Mouse (Mus musculus) hindbrain, embryonic 11.5 days (tissue): ENCODE measurements around the gene Cntn2. TPM values are rescaled to one million over a fixed set of nuclear protein-coding genes. Genes with fewer than 3 reads are reported as not detected.
A peak's percentile ranks its signal among the peaks of the same experiment; 100 is the strongest.
"Not testable (repeated sequence)": the region's sequence is repeated elsewhere in the genome, so short reads cannot be mapped to it uniquely, and the experiment has no call there.

Experiments used
- ATAC-seq: fragments of 200-750 bp; cut with Nextera tagmentation; 2 replicates; pipeline ENCODE4 v1.8.0; 2017; ENCODE audit warnings: mild to moderate bottlenecking, moderate TSS enrichment, moderate library complexity; ENCODE audit not compliant: low FRiP score
- DNase-seq: peaks from one replicate; pipeline ENCODE4 v3.0.0-alpha.2; 2015; ENCODE audit warnings: low spot score
- H3K27ac ChIP-seq: fragments of 300-500 bp; sonication (generic); 2 replicates; pipeline ENCODE4 v1.5.1; 2014; ENCODE audit warnings: mild to moderate bottlenecking, low read depth, low read length
- H3K27me3 ChIP-seq: fragments of 300-500 bp; sonication (generic); 2 replicates; pipeline ENCODE4 v1.6.1; 2014; ENCODE audit warnings: mild to moderate bottlenecking, low read length, moderate library complexity, mixed read lengths; ENCODE audit not compliant: control insufficient read depth, insufficient read depth
- H3K36me3 ChIP-seq: fragments of 300-500 bp; sonication (generic); 2 replicates; pipeline ENCODE4 v1.6.1; 2014; ENCODE audit warnings: mild to moderate bottlenecking, low read length, moderate library complexity, mixed read lengths; ENCODE audit not compliant: control insufficient read depth, insufficient read depth
- H3K4me1 ChIP-seq: fragments of 300-500 bp; sonication (generic); replicated peaks from 2 replicates; pipeline ENCODE4 v1.6.1; 2014; ENCODE audit warnings: low read length, mixed read lengths; ENCODE audit not compliant: control insufficient read depth, insufficient read depth
- H3K4me2 ChIP-seq: fragments of 300-500 bp; sonication (generic); replicated peaks from 2 replicates; pipeline ENCODE4 v1.6.1; 2014; ENCODE audit warnings: mild to moderate bottlenecking, low read depth, low read length
- H3K4me3 ChIP-seq: fragments of 300-500 bp; sonication (generic); 2 replicates; pipeline ENCODE4 v1.5.1; 2014; ENCODE audit warnings: low read depth, low read length
- H3K9ac ChIP-seq: fragments of 300-500 bp; sonication (generic); 2 replicates; pipeline ENCODE4 v1.6.1; 2014; ENCODE audit warnings: low read depth, low read length
- H3K9me3 ChIP-seq: fragments of 300-500 bp; sonication (generic); 2 replicates; pipeline ENCODE4 v1.6.1; 2016; ENCODE audit warnings: low read length; ENCODE audit not compliant: control insufficient read depth
- WGBS: fragments of 180-500 bp; shearing (Covaris S2); extraction: QIAGEN DNeasy Blood & Tissue Kit; methylation state at CpG from one replicate; pipeline ENCODE4 v1.1.7; 2014; 5-methylcytosine and 5-hydroxymethylcytosine counted together
- polyA plus RNA-seq: library from polyadenylated mRNA; unstranded; fragments of >200 nt; fragmentation: Nextera tagmentation; extraction: Ambion mirVana; gene quantifications from 2 replicates; pipeline ENCODE4 v1.2.1, GENCODE M21; 2014

Gene Cntn2
- polyA plus RNA-seq, 1 experiment from 2014 or later: 68.9 TPM

DNA sequence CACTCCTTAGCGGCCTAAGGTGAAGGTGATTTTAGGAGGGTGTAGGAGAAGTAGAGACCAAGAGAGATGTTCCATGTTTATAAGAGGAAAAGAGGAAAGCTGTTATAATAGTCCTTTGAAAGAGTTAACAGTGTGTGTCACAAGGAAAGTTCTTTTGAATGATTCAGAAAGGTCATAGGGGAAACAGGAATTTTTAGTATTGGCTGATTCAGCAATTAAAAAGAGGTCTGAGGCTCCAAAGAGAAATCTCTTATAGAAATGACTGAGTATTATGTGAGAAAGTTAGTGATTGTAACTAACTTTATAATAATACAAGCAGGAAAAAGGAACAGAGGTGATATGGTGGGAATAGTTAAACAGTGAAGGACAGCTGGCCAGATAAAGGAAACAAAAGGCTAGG is 63.6 kb downstream of the Cntn2 start:
- Histone ChIP-seq H3K9ac (no peak overlapping the region), H3K4me2 (no peak overlapping the region), H3K4me3 (no peak overlapping the region), H3K27ac (no peak overlapping the region), H3K36me3 (no peaks in the 10 kb centered on the region), H3K9me3 (no peaks in the 10 kb centered on the region), H3K4me1 (no peaks in the 10 kb centered on the region), H3K27me3 (no peaks in the 10 kb centered on the region)
- DNase-seq (no peak), ATAC-seq (no peak)
- 92% methylated on average over 1 of the region's 1 CpGs for WGBS

DNA sequence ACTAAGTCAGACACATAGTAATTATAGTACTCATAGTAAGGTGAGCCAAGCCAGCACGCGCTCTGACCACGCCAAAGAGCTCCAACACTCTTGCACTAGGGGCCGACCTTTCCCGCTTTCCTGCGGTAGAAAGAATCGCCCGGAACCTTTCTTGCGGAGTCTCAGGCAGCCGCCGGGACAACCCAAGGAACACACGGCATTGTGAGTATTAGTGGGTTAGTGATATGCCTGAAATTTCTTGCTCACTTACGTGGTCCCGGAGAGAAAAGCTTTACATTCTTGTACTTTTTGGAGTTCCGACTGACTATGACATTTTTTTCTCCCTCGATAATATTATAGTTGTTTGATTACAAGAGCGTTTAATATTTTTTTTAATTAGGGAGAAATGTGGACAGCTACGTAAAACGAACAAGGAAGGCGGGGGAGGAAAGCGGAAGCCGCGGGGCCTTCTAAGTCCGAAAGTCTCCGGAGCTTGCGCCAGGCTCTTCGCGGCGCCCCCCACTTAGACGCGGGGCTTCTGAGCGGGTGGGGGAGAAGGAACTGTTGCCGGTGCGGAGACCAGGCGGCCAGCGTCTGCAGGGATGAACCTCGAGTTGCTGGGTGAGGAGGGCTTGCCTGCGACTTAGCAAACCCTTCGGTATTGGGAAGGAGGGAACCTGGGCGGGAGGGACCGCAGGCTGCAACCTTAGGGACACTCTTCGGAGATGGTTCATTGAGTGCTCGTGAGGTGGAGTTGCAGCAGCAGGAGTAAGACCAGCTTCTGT is 65.9 kb downstream of the Cntn2 start, which contains the start of gene Rbbp5:
Gene Rbbp5, plus strand, starts transcription at position 438 of the 764 bp plus-strand sequence.
- peak within 1 kb of the TSS; percentile 65 for H3K4me2 ChIP-seq
- H3K36me3 ChIP-seq: no peaks in the 10 kb centered on the region
- peak; percentile 93 for ATAC-seq

DNA sequence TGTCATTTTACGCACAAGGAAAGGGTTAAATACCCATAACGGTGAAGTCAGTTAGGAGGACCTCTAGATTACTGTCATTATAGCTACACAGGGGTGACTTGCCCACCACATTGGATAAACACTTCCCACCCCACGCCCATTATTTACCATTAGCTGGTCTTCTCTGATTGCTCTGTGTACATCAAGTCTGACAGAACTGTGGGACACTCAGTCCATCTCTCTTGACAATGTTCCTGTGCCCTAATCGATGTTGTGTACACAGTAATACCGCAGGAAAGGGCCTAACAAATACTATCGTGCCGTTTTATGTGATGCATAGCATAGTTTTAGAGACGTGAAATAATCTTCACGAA is 66.5 kb downstream of the Cntn2 start:
- H3K9ac ChIP-seq: peak overlapping the region; percentile 70
- H3K27me3 ChIP-seq: no peaks in the 10 kb centered on the region
- 6% methylated on average over 9 of the region's 9 CpGs for WGBS
- no peaks in the 10 kb centered on the region for H3K4me1 ChIP-seq
- ATAC-seq (peak; percentile 62), DNase-seq (no peak)
- peak overlapping the region; percentile 78 for H3K4me3 ChIP-seq
- H3K9me3 ChIP-seq: no peaks in the 10 kb centered on the region
- peak overlapping the region; percentile 56 for H3K4me2 ChIP-seq
- H3K36me3 ChIP-seq: no peaks in the 10 kb centered on the region
- no peak overlapping the region; the same call in 1 of the 2 replicates for H3K27ac ChIP-seq

More for the DNA sequence above, 65.9 kb downstream of the Cntn2 start, which contains the start of gene Rbbp5:
- Histone ChIP-seq H3K9ac (peak within 1 kb of the TSS; percentile 70), H3K4me3 (peak within 1 kb of the TSS; percentile 78), H3K4me1 (no peaks in the 10 kb centered on the region), H3K27me3 (no peaks in the 10 kb centered on the region), H3K27ac (no peak within 1 kb of the TSS; the same call in 1 of the 2 replicates), H3K9me3 (no peaks in the 10 kb centered on the region)
- DNase-seq: peak; percentile 92
- WGBS: under 1% methylated on average over 43 of the region's 43 CpGs

DNA sequence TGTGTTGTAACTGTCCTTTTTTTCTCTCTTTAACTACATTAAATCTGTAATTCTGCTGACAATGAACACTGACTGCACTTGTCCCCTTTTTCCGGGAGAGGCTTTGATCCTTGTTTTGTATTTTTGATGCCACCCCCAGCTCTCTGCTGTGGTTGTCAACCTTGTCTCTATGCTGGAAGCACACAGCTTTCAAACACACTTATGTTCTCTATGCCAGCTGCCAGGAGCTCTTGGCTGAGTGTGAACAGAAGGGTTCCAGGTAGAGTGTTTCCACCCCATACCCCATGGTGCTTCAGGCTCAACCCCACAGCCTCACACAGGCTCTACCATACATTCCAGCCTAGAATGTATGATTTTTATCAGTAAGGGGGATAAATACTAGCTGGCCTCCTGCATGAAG is 68.6 kb downstream of the Cntn2 start:
- ATAC-seq (no peak), DNase-seq (no peak)
- no peaks in the 10 kb centered on the region for H3K36me3 ChIP-seq
- H3K4me3 ChIP-seq: no peak overlapping the region
- H3K27me3 ChIP-seq: no peaks in the 10 kb centered on the region
- no peak overlapping the region for H3K4me2 ChIP-seq
- no peaks in the 10 kb centered on the region for H3K9me3 ChIP-seq
- H3K4me1 ChIP-seq: no peaks in the 10 kb centered on the region
- H3K9ac ChIP-seq: no peak overlapping the region
- no peak overlapping the region for H3K27ac ChIP-seq
- WGBS: 82% methylated on average over 1 of the region's 1 CpGs

DNA sequence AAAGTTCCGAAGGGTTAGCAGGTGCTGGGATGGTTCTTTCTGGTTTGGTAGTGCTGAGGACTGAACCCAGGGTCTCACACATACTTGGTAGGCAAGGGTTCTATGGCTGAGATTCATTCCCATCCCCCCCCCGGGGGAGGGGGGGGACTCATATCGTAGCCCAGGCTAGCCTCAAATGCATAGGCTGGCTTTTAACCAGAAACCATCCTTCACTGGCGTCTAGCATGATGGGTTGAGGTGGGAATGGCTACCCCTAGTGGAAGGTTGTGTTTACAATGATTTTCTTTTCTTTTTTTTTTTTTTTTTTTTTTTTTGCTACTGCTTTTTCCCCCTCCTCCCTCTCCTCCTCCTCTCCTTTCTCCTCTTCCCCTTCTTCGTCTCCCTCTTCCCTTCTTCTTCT is 70.5 kb downstream of the Cntn2 start:
- ATAC-seq (no peak), DNase-seq (peak; percentile 21)
- Histone ChIP-seq H3K4me3 (no peak overlapping the region), H3K9me3 (no peaks in the 10 kb centered on the region), H3K27ac (no peak overlapping the region), H3K27me3 (no peaks in the 10 kb centered on the region), H3K4me2 (no peak overlapping the region), H3K9ac (no peak overlapping the region), H3K4me1 (no peaks in the 10 kb centered on the region), H3K36me3 (no peaks in the 10 kb centered on the region)
- WGBS: 69% methylated on average over 5 of the region's 5 CpGs

DNA sequence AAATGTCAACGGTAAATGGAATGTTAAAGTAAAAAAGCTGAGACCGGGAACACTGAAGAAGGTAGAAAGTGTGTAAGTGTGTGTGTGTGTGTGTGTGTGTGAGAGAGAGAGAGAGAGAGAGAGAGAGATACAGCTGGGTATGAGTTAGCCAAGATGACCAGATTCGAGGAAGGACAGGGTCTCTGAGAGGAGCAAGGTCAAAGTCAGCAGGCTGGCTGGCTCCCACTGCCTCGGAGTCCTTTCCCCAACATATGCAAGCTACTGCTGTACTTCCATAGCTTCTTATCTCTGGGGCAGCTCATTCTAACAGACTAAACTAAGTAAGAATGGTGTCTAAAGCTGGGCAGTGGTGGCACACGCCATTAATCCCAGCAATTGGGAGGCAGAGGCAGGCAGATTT is 71.6 kb downstream of the Cntn2 start:
- no peak for DNase-seq
- no peak overlapping the region for H3K27ac ChIP-seq

DNA sequence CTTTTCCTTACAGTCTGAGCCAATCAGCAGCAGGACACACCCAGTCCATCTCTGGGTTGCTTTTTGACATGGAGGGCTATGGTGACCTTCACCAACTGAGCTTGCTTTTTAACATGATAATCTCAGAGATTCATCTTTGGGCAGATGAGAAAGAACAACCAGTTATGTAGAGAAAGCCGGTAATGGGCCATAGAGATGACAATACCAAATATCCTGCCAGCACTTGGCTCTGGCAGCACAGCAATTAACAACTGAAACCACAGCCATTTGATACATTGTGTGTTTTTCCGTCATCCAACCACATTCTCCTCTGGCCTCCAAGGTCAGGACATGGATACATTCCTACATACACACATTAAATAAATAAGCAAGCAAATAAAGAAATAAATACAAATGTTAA is 72.0 kb downstream of the Cntn2 start:
- H3K4me2 ChIP-seq: no peak overlapping the region
- ATAC-seq (no peak), DNase-seq (no peak)
- H3K4me1 ChIP-seq: no peaks in the 10 kb centered on the region
- H3K27me3 ChIP-seq: no peaks in the 10 kb centered on the region
- H3K27ac ChIP-seq: no peak overlapping the region
- WGBS: 90% methylated on average over 2 of the region's 2 CpGs
- no peak overlapping the region for H3K9ac ChIP-seq
- no peaks in the 10 kb centered on the region for H3K9me3 ChIP-seq
- H3K4me3 ChIP-seq: no peak overlapping the region
- no peaks in the 10 kb centered on the region for H3K36me3 ChIP-seq

More for the DNA sequence above, 71.6 kb downstream of the Cntn2 start:
- Histone ChIP-seq H3K36me3 (no peaks in the 10 kb centered on the region), H3K4me3 (no peak overlapping the region), H3K4me1 (no peaks in the 10 kb centered on the region), H3K27me3 (no peaks in the 10 kb centered on the region), H3K4me2 (no peak overlapping the region), H3K9ac (no peak overlapping the region), H3K9me3 (no peaks in the 10 kb centered on the region)
- no peak for ATAC-seq
- WGBS: 92% methylated on average over 5 of the region's 5 CpGs

DNA sequence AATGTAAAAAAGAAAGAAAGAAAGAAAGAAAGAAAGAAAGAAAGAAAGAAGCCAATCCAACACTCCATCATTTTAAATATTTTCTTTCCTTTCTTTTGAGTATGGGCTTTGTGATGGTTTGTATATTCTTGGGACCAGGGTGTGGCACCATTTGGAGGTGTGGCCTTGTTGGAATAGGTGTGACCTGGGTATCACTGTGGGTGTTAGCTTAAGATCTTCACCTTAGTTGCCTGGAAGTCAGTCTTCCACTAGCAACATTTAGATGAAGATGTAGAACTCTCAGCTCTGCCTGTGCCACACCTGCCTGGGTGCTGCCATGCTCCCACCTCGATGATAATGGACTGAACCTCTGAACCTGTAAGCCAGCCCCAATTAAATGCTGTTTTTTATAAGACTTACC is 73.0 kb downstream of the Cntn2 start:
- not testable (repeated sequence) for ATAC-seq, H3K4me3 ChIP-seq, H3K9ac ChIP-seq, H3K4me2 ChIP-seq, H3K27me3 ChIP-seq, H3K4me1 ChIP-seq, H3K9me3 ChIP-seq, H3K27ac ChIP-seq, H3K36me3 ChIP-seq, DNase-seq
- 92% methylated on average over 1 of the region's 1 CpGs for WGBS

DNA sequence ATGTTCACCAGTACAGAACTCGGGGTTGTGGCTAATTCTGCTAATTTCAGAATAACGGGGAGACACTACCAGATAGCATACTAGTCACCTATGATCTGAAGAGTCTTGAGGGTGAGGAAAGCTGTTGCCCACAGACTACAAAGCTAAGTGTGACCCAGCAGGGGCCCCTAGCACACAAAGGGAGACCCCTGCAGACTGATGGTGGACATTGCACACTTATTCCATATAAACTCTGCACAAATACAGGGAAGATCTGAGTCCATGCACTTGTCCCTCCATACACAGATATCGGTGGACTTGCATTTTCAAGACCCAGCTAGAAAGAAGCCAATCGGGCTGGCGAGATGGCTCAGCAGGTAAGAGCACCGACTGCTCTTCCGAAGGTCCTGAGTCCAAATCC is 73.5 kb downstream of the Cntn2 start:
- no peak overlapping the region for H3K4me2 ChIP-seq
- no peaks in the 10 kb centered on the region for H3K27me3 ChIP-seq
- no peaks in the 10 kb centered on the region for H3K9me3 ChIP-seq
- no peak overlapping the region for H3K27ac ChIP-seq
- H3K36me3 ChIP-seq: no peaks in the 10 kb centered on the region
- ATAC-seq (no peak), DNase-seq (no peak)
- no peak overlapping the region for H3K9ac ChIP-seq
- H3K4me3 ChIP-seq: no peak overlapping the region
- WGBS: 89% methylated on average over 7 of the region's 7 CpGs
- no peaks in the 10 kb centered on the region for H3K4me1 ChIP-seq
